8 mouse cellular contexts compared by ENCODE assay signal in the genomic region with DNA sequence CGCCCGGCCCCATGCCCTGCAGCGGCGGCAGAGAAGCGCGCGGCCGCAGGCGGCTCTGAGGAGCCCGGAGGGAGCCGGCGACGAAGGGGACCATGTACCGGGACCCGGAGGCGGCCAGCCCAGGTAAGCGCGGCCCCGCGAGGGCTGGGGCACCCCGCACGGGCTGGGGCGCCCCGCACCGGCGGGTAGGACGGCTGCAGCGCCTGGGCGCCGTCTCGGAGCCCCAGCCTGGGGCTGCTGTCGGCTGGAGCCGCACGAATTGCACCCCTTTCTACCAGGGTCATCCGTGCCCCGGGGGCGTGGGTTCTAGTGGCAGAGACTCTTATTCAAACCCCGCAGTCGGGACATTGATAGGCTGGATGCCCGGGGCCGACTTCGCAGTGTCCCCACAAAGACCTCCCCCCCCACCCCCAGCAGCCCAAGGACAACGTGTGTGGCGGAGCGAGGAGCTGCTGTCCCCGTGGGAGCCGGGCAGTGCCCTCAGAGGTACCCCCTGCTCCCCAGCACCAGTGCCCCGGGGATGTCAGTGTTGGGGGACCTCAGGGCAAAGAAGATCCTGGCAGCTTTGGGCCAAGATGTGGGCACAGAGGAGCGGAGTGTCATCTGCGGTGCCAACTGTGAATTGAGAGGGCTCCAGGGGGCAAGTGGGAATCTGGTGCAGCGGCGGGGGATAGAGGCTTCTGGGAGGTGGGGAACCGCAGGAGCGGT. TPM values are rescaled to one million over a fixed set of nuclear protein-coding genes. Genes with fewer than 3 reads are reported as not detected.
DNase-seq lines count a peak whose midpoint lies in the region; ATAC-seq and TF ChIP-seq lines count a peak whose summit lies in the region.

No protein-coding gene starts in this region.

- intact Hi-C loops in gastrocnemius, adult 2 months (cut with DNase I) = loop anchor here (5.0 kb wide), 2 partner anchors 47 to 48 kb away; no protein-coding TSS in a partner anchor
- intact Hi-C loops in gastrocnemius, postnatal 14 days (cut with DNase I; ENCODE audit: low total_unique reads) = loop anchor here (5.0 kb wide), 1 partner anchor 47 kb away; no protein-coding TSS in a partner anchor

- no peaks in the 10 kb centered on the region for H3K36me3 ChIP-seq in E14TG2a.4 (ENCODE audit: insufficient read depth, low read length)
- H3K36me3 ChIP-seq in hindbrain, embryonic 12.5 days = no peaks in the 10 kb centered on the region
- no peaks in the 10 kb centered on the region for H3K36me3 ChIP-seq in midbrain, embryonic 13.5 days

- peak; percentile 21 for DNase-seq in gastrocnemius, adult 2 months
- DNase-seq in gastrocnemius, postnatal 14 days = no peak
- peak; percentile 64 for DNase-seq in embryo, embryonic 11 days
- no peak for DNase-seq in frontal cortex, adult 2 months (ENCODE audit: extremely low spot score in 1 of 2, low spot score in 1 of 2)
- DNase-seq in thymus, adult 18-20 months = no peak

- under 1% methylated on average over 49 of the region's 54 CpGs for WGBS in hindbrain, embryonic 12.5 days
- under 1% methylated on average over 26 of the region's 54 CpGs for WGBS in midbrain, embryonic 13.5 days

- H3K27ac ChIP-seq in gastrocnemius, adult 2 months = peak overlapping the region; percentile 40
- 0 out of 2 replicates have a peak overlapping the region, but pooled peaks have one; percentile 52 for H3K27ac ChIP-seq in hindbrain, embryonic 12.5 days
- peak overlapping the region; percentile 71 for H3K27ac ChIP-seq in midbrain, embryonic 13.5 days

- TF ChIP-seq CTCF in gastrocnemius, adult 2 months (IDR thresholded peaks at IDR 0.05) = peak; percentile 22; the same call in 1 of the 2 replicates
- no peak for TF ChIP-seq CTCF in E14TG2a.4 (conservative IDR thresholded peaks at IDR 0.05; ENCODE audit: low read length)

- peaks cover 36% of the 10 kb centered on the region for H3K4me1 ChIP-seq in E14TG2a.4 (replicated peaks; ENCODE audit: low read depth, low read length)
- H3K4me1 ChIP-seq in hindbrain, embryonic 12.5 days = peaks cover 26% of the 10 kb centered on the region
- H3K4me1 ChIP-seq in midbrain, embryonic 13.5 days (replicated peaks) = peaks cover 59% of the 10 kb centered on the region

- H3K9me3 ChIP-seq in E14TG2a.4 (ENCODE audit: low read length) = no peaks in the 10 kb centered on the region
- no peaks in the 10 kb centered on the region for H3K9me3 ChIP-seq in hindbrain, embryonic 12.5 days (replicated peaks)
- no peaks in the 10 kb centered on the region for H3K9me3 ChIP-seq in midbrain, embryonic 13.5 days

- ATAC-seq in hindbrain, embryonic 12.5 days (ENCODE audit: low FRiP score) = peak; percentile 59
- ATAC-seq in midbrain, embryonic 13.5 days = peak; percentile 73

- peaks cover 81% of the 10 kb centered on the region for H3K27me3 ChIP-seq in E14TG2a.4 (ENCODE audit: insufficient read depth, low read length)
- H3K27me3 ChIP-seq in hindbrain, embryonic 12.5 days = peaks cover 35% of the 10 kb centered on the region
- peaks cover 23% of the 10 kb centered on the region; the same call in 1 of the 2 replicates for H3K27me3 ChIP-seq in midbrain, embryonic 13.5 days

- H3K4me3 ChIP-seq in gastrocnemius, adult 2 months = peak overlapping the region; percentile 78
- H3K4me3 ChIP-seq in E14TG2a.4 (replicated peaks; ENCODE audit: low read length) = peak overlapping the region; percentile 85
- H3K4me3 ChIP-seq in hindbrain, embryonic 12.5 days = peak overlapping the region; percentile 77
- peak overlapping the region; percentile 72 for H3K4me3 ChIP-seq in midbrain, embryonic 13.5 days (replicated peaks)

- peak overlapping the region; percentile 79 for H3K4me2 ChIP-seq in hindbrain, embryonic 12.5 days (replicated peaks)
- H3K4me2 ChIP-seq in midbrain, embryonic 13.5 days (replicated peaks) = peak overlapping the region; percentile 79

- H3K9ac ChIP-seq in hindbrain, embryonic 12.5 days = peak overlapping the region; percentile 83
- peak overlapping the region; percentile 86 for H3K9ac ChIP-seq in midbrain, embryonic 13.5 days (replicated peaks)

RNA-seq across cellular contexts. Expression of a gene that starts 0.7 kb away (rescaled TPM):
- 1 to 10 TPM; 3.1 to 4.0 TPM for total RNA-seq in gastrocnemius, adult 2 months (2021)
- total RNA-seq in gastrocnemius, postnatal 14 days (2021) = 1 to 10 TPM; 2.5 to 2.7 TPM
- 6.2 and 7.6 TPM in 2 replicates for polyA plus RNA-seq in hindbrain, embryonic 12.5 days (2016; fragmentation: Nextera tagmentation; extraction: Ambion mirVana)
- polyA plus RNA-seq in midbrain, embryonic 13.5 days (2015; fragmentation: Nextera tagmentation; extraction: Ambion mirVana) = 8.2 and 8.8 TPM in 2 replicates
- 187 and 212 TPM in 2 replicates for polyA plus RNA-seq in frontal cortex, adult 2 months (2012; rRNA removed)

Comparison
In these comparisons a context has a peak if more than half of its experiments do, and no peak if none do; other contexts are left out.
1. DNase-seq: peak in gastrocnemius, adult 2 months (single experiment) and embryo, embryonic 11 days (single experiment); none in gastrocnemius, postnatal 14 days (single experiment), frontal cortex, adult 2 months (0 of 2) and thymus, adult 18-20 months (0 of 2).
2. RNA of a gene that starts 0.7 kb away (polyA plus RNA-seq): 187 to 212 TPM in frontal cortex, adult 2 months; 8.2 to 8.8 TPM in midbrain, embryonic 13.5 days and 6.2 to 7.6 TPM in hindbrain, embryonic 12.5 days; every median in the first group is over 10 times any median in the second.
3. Peak in every context shown above with its lines, with median percentiles within 50 percentile points of each other: H3K27ac ChIP-seq and H3K4me3 ChIP-seq.